Mouse (Mus musculus) kidney, embryonic 15.5 days (tissue): Measurements from ENCODE around the gene Dctn1. TPM values are rescaled to one million over a fixed set of nuclear protein-coding genes. Genes with fewer than 3 reads are reported as not detected.

Source experiments
- ATAC-seq: fragments of 200-750 bp; cut with Nextera tagmentation; replicated peaks from 2 replicates; pipeline ENCODE4 v1.8.0; 2017; ENCODE audit warnings: moderate TSS enrichment; ENCODE audit not compliant: low FRiP score
- H3K27ac ChIP-seq: fragments of 300-500 bp; sonication (generic); 2 replicates; pipeline ENCODE4 v1.5.1; 2015; ENCODE audit warnings: mild to moderate bottlenecking, inconsistent platforms
- H3K27me3 ChIP-seq: fragments of 300-500 bp; sonication (generic); 2 replicates; pipeline ENCODE4 v1.6.1; 2015; ENCODE audit warnings: inconsistent platforms
- H3K36me3 ChIP-seq: fragments of 300-500 bp; sonication (generic); 2 replicates; pipeline ENCODE4 v1.6.1; 2015; ENCODE audit warnings: inconsistent platforms
- H3K4me1 ChIP-seq: fragments of 300-500 bp; sonication (generic); 2 replicates; pipeline ENCODE4 v1.6.1; 2015; ENCODE audit warnings: inconsistent platforms
- H3K4me2 ChIP-seq: fragments of 300-500 bp; sonication (generic); 2 replicates; pipeline ENCODE4 v1.6.1; 2015; ENCODE audit warnings: moderate library complexity, mild to moderate bottlenecking, inconsistent platforms
- H3K4me3 ChIP-seq: fragments of 300-500 bp; sonication (generic); replicated peaks from 2 replicates; pipeline ENCODE4 v1.5.1; 2015; ENCODE audit warnings: mild to moderate bottlenecking, inconsistent platforms
- H3K9ac ChIP-seq: fragments of 300-500 bp; sonication (generic); 2 replicates; pipeline ENCODE4 v1.6.1; 2015; ENCODE audit warnings: mild to moderate bottlenecking, inconsistent platforms
- H3K9me3 ChIP-seq: fragments of 300-500 bp; sonication (generic); replicated peaks from 2 replicates; pipeline ENCODE4 v1.6.1; 2016; ENCODE audit warnings: inconsistent platforms
- WGBS: fragments of 180-500 bp; shearing (Covaris S2); methylation state at CpG from one replicate; pipeline ENCODE4 v1.1.7; 2015; ENCODE audit warnings: mixed read lengths; 5-methylcytosine and 5-hydroxymethylcytosine counted together
- polyA plus RNA-seq: library from polyadenylated mRNA; unstranded; fragments of >200 nt; fragmentation: Nextera tagmentation; extraction: Ambion mirVana; gene quantifications from 2 replicates; pipeline ENCODE4 v1.2.1, GENCODE M21; 2015

Gene Dctn1
- polyA plus RNA-seq, 1 experiment from 2014 or later: 93.9 TPM

DNA sequence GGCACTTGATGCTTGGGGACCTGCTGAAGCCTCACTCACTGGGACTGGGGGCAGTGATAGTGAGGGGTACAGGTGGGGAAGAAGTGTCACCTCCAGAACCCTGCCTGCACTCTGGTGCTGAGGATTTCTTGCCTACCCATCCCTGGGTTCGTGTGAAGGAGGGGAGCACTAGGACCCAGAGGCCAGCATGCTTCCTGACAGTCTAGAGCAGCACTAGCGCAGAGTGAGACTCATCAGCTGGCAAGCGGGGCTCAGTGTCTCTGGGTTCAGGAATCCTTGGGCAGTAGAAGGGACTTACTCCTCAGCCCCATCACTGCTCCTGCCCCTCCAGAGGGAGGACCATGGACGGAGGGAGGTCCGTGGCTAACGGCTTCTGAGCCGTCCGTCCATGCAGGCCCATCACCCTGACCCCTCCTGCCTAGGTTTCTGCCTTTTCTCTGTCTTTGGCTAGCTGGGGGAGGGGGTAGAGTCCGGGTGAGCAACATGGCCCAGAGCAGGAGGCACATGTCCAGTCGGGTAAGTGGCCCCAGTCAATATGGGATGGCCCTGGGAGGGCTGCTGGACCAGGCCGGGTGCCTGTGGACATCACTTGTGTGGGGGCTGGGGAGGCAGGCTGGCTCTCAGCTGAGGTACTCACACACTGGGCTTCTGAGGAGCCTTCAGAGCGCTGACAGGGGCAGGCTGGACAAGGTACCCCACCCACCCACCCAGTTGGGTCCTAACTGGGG is 13.8 kb downstream of the Dctn1 start:
- Histone ChIP-seq H3K4me2 (peak overlapping the region; percentile 66), H3K4me1 (peaks cover 15% of the 10 kb centered on the region), H3K27me3 (no peaks in the 10 kb centered on the region), H3K36me3 (peaks cover 32% of the 10 kb centered on the region), H3K9me3 (no peaks in the 10 kb centered on the region), H3K9ac (peak overlapping the region; percentile 35), H3K27ac (no peak overlapping the region), H3K4me3 (peak overlapping the region; percentile 39)
- peak; percentile 72 for ATAC-seq
- 21% methylated on average over 12 of the region's 12 CpGs for whole genome bisulfite sequencing

GRCm38 (mm10) chr6:83180605-83181004 is 14.9 kb downstream of the Dctn1 start:
- Histone ChIP-seq H3K4me1 (peaks cover 19% of the 10 kb centered on the region), H3K9ac (no peak overlapping the region), H3K27ac (no peak overlapping the region), H3K9me3 (no peaks in the 10 kb centered on the region), H3K27me3 (no peaks in the 10 kb centered on the region), H3K4me2 (no peak overlapping the region), H3K4me3 (no peak overlapping the region), H3K36me3 (peaks cover 37% of the 10 kb centered on the region)
- ATAC-seq: no peak
- WGBS: 79% methylated on average over 6 of the region's 6 CpGs

- Histone ChIP-seq H3K9ac (no peak overlapping the region), H3K36me3 (peaks cover 52% of the 10 kb centered on the region), H3K4me1 (peaks cover 21% of the 10 kb centered on the region), H3K4me3 (no peak overlapping the region), H3K4me2 (no peak overlapping the region), H3K9me3 (no peaks in the 10 kb centered on the region), H3K27me3 (no peaks in the 10 kb centered on the region), H3K27ac (no peak overlapping the region)
- ATAC-seq: no peak
- 91% methylated on average over 3 of the region's 3 CpGs for WGBS
Observed at GRCm38 (mm10) chr6:83184858-83185435, 19.2 kb downstream of the Dctn1 start.

DNA sequence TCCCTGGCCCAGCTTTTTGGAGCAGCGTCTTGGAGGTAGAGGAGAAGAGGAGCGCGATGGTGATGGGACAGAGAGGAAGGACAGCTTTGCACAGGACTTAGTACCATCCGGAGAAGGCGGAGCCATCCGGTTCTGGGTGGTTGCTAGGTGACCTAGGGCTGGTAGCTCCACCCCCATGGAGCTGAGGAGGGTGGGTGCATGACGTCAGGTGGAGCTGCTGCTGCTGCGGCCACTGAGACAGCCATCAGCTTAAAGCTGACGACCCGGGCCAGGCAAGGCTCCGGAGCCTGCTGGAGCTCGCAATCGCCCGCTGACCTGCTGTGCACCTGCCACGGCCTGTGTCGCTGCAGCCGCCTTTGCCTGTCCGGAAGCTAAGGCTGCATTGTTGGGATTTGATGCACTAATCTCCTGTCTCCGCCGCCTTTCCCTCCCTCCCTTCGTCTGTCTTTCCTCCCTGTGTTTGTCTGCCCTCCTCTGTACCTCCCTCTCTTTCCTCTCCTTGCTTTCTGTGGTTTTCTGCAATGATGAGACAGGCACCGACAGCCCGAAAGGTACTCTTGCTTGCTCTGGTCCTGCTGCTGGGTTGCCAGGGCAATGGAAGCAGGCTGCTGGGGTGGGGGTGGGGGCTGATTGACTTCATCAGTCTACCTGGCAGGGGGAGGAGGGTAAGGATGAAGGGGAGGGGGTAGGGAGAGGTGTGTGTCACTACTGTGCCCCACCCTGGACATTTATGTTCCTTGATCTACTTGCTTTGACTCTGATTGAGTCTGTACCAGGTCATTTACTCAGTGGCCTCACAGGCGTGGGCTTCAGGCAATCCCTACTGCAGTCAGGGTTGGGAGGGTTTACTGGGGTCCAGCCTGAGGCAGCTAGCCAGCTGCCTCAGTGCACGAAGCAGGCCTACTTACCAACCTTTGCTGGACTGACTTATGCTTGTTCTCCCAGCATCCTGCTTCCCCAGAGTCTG is 20.5 kb downstream of the Dctn1 start:
- H3K9ac ChIP-seq: peak overlapping the region; percentile 11; the same call in 1 of the 2 replicates
- no peak overlapping the region for H3K27ac ChIP-seq
- peak; percentile 89 for ATAC-seq
- H3K9me3 ChIP-seq: no peaks in the 10 kb centered on the region
- 14% methylated on average over 25 of the region's 25 CpGs for whole genome bisulfite sequencing
- no peaks in the 10 kb centered on the region for H3K27me3 ChIP-seq
- peaks cover 19% of the 10 kb centered on the region for H3K4me1 ChIP-seq
- peak overlapping the region; percentile 53 for H3K4me2 ChIP-seq
- peaks cover 65% of the 10 kb centered on the region for H3K36me3 ChIP-seq
- peak overlapping the region; percentile 22 for H3K4me3 ChIP-seq

- no peak overlapping the region for H3K27ac ChIP-seq
- peaks cover 72% of the 10 kb centered on the region for H3K36me3 ChIP-seq
- no peaks in the 10 kb centered on the region for H3K27me3 ChIP-seq
- no peak overlapping the region for H3K9ac ChIP-seq
- no peak for ATAC-seq
- H3K4me1 ChIP-seq: peaks cover 19% of the 10 kb centered on the region
- no peak overlapping the region for H3K4me3 ChIP-seq
- H3K4me2 ChIP-seq: no peak overlapping the region
- WGBS: 84% methylated on average over 2 of the region's 2 CpGs
- no peaks in the 10 kb centered on the region for H3K9me3 ChIP-seq
Observed at GRCm38 (mm10) chr6:83186946-83187345, 21.2 kb downstream of the Dctn1 start.

DNA sequence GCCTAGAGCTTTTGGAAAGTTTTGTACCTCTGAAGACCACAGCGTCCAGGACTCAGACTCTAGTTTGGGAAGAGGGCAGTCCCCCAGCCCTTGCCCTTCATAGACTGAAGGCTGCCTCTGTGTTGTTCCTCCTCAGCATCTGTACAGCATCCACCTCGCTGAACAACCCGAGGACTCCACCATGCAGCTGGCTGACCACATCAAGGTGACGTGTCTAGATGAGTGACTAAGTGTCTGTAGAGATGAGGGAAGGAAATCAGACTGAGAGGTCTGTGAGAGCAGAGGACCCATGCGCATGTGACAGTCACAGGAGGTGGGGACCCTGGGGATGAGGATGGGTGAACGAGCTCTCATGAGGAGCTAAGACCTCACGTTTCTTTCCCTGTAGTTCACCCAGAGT is 27.9 kb downstream of the Dctn1 start:
- no peaks in the 10 kb centered on the region for H3K9me3 ChIP-seq
- H3K9ac ChIP-seq: no peak overlapping the region
- no peak overlapping the region for H3K4me3 ChIP-seq
- no peak overlapping the region for H3K27ac ChIP-seq
- ATAC-seq: no peak
- WGBS: 90% methylated on average over 7 of the region's 7 CpGs
- 0 out of 2 replicates have a peak, but pooled peaks cover 3% of the 10 kb centered on the region for H3K4me1 ChIP-seq
- H3K27me3 ChIP-seq: no peaks in the 10 kb centered on the region
- H3K4me2 ChIP-seq: no peak overlapping the region
- peaks cover 99% of the 10 kb centered on the region for H3K36me3 ChIP-seq

- no peaks in the 10 kb centered on the region for H3K27me3 ChIP-seq
- no peak overlapping the region for H3K4me3 ChIP-seq
- H3K4me2 ChIP-seq: no peak overlapping the region
- no peak overlapping the region for H3K9ac ChIP-seq
- H3K36me3 ChIP-seq: peaks cover 86% of the 10 kb centered on the region
- no peak overlapping the region for H3K27ac ChIP-seq
- no peak for ATAC-seq
- 49% methylated on average over 15 of the region's 15 CpGs for WGBS
- no peaks in the 10 kb centered on the region for H3K9me3 ChIP-seq
- 0 out of 2 replicates have a peak, but pooled peaks cover 3% of the 10 kb centered on the region for H3K4me1 ChIP-seq
Observed at GRCm38 (mm10) chr6:83197345-83198004, 31.8 kb downstream of the Dctn1 start.

GRCm38 (mm10) chr6:83203320-83203719 is 37.6 kb downstream of the Dctn1 start:
- Histone ChIP-seq H3K27me3 (no peaks in the 10 kb centered on the region), H3K4me2 (no peak overlapping the region), H3K9me3 (no peaks in the 10 kb centered on the region), H3K4me3 (no peak overlapping the region), H3K27ac (no peak overlapping the region), H3K9ac (no peak overlapping the region), H3K36me3 (peaks cover 27% of the 10 kb centered on the region), H3K4me1 (no peaks in the 10 kb centered on the region)
- 88% methylated on average over 4 of the region's 4 CpGs for WGBS
- no peak for ATAC-seq

DNA sequence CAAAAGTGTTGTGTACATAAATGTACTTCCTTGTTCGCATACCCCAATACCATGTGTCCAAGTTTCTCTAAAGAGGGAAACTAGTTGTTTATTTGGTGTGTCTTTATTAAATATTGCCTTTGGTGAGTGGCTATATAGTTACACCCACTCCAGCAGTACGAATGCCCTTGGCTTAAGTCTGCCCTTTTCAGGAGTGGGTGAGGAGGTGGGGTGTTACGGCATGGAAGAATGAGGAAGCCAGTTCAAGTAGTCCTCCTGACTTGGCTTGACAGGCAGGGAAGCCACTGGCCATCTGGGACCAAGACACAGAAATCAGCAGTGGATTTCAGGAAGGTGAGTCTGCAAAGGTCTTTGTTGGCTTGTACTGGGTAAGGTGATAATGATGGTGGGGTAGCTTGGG is 40.1 kb downstream of the Dctn1 start:
- H3K36me3 ChIP-seq: peaks cover 3% of the 10 kb centered on the region
- no peak for ATAC-seq
- H3K9ac ChIP-seq: no peak overlapping the region
- H3K27ac ChIP-seq: no peak overlapping the region
- H3K4me2 ChIP-seq: no peak overlapping the region
- H3K9me3 ChIP-seq: no peaks in the 10 kb centered on the region
- H3K27me3 ChIP-seq: no peaks in the 10 kb centered on the region
- 93% methylated on average over 3 of the region's 3 CpGs for WGBS
- H3K4me3 ChIP-seq: no peak overlapping the region
- H3K4me1 ChIP-seq: no peaks in the 10 kb centered on the region

GRCm38 (mm10) chr6:83206321-83206720 is 40.6 kb downstream of the Dctn1 start:
- H3K9ac ChIP-seq: no peak overlapping the region
- H3K4me3 ChIP-seq: no peak overlapping the region
- no peak for ATAC-seq
- no peaks in the 10 kb centered on the region for H3K9me3 ChIP-seq
- H3K4me1 ChIP-seq: no peaks in the 10 kb centered on the region
- H3K4me2 ChIP-seq: no peak overlapping the region
- no peaks in the 10 kb centered on the region for H3K27me3 ChIP-seq
- H3K27ac ChIP-seq: no peak overlapping the region
- H3K36me3 ChIP-seq: no peaks in the 10 kb centered on the region
- 78% methylated on average over 11 of the region's 11 CpGs for WGBS

- no peak overlapping the region for H3K27ac ChIP-seq
- no peak overlapping the region for H3K4me3 ChIP-seq
- H3K4me1 ChIP-seq: 0 out of 2 replicates have a peak, but pooled peaks cover 5% of the 10 kb centered on the region
- no peaks in the 10 kb centered on the region for H3K9me3 ChIP-seq
- no peak for ATAC-seq
- H3K27me3 ChIP-seq: no peaks in the 10 kb centered on the region
- no peak overlapping the region for H3K4me2 ChIP-seq
- 69% methylated on average over 9 of the region's 9 CpGs for WGBS
- H3K36me3 ChIP-seq: no peaks in the 10 kb centered on the region
- no peak overlapping the region for H3K9ac ChIP-seq
Observed at GRCm38 (mm10) chr6:83207361-83208049, 41.8 kb downstream of the Dctn1 start.
